Mouse (Mus musculus) liver, adult 2 months (tissue): Measurements from ENCODE around the gene Prkce.

Experiments
- CTCF ChIP-seq: fragments of 200-500 bp; IDR thresholded peaks from 2 replicates; pipeline ENCODE4 v1.5.1; 2011; ENCODE audit warnings: low read depth, low read length, control low read depth
- POLR2A ChIP-seq: fragments of 200-500 bp; IDR thresholded peaks from 2 replicates; pipeline ENCODE4 v1.6.1; 2011; ENCODE audit warnings: low read length, control low read depth; ENCODE audit not compliant: insufficient read depth; ENCODE audit errors: extremely low read depth

DNA sequence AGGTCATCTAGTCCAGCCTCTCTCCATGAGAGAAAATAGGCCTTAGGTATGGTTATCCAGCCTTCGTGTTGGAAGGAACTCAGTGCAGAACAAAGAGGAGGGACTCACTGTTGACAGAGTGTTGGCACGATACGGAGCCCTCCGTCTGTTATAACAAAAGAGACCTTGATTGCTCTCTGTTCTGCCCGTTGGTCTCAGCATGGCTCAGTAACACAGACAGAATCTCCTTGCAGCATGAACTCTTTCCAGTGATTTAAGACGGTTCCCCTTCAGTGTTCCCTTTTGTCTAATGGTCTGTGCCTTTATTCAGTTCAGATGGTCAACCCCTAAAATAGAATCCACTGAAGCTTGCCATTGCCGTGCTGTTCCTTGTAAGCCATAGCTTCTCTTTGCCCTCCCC lies 378.9 kb downstream of the Prkce start:
- TF ChIP-seq CTCF (no peak), POLR2A (no peak)
